Mouse (Mus musculus): ENCODE data around the gene Stum. TPM values are rescaled to one million over a fixed set of nuclear protein-coding genes. Genes with fewer than 3 reads are reported as not detected.

The Stum gene
- total and polyA plus RNA-seq, 3 experiments = 2.0 to 3.7 (median 2.8) TPM

DNA sequence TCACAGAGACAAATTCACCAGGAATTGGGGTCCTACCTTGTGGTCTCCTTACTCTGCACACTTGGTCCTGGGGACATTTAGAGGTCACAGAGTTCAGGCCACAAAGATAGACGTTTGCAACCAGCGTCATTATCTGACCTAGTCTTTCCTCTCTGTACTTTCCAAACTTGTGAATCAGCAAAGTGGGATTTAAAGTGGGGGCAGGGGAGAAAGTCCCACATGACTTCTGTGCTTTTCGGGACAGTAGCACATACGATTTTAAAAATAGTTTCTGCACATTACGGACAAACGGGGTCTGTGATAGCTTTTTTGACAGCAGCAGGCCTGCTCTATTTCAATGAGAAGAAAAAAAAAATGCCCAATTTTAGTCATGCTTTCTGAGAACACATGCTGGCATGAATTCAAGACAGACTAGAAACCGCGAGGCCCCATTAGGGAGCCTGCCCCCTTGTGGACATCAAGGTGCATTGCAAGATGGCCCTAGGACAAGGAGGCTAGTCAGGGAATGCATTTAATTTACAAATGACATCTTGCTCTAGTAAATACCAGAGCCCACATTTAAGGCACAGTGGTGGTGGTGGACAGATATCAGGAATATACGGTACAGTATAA, 55.1 kb downstream of the Stum start:
- H3K4me1 ChIP-seq (ENCODE audit: control insufficient read depth, insufficient read depth, low read length) = peaks cover 6% of the 10 kb centered on the region
- H3K4me3 ChIP-seq = no peak overlapping the region
- no peaks in the 10 kb centered on the region; the same call in 1 of the 2 replicates for H3K36me3 ChIP-seq (ENCODE audit: control insufficient read depth, insufficient read depth, low read length)
- peak overlapping the region; percentile 40; the same call in 1 of the 2 replicates for H3K27ac ChIP-seq
- peak; percentile 69 to 71 for DNase-seq
- intact Hi-C loops (cut with DNase I) = loop anchor here (1.0 to 10.0 kb wide), 2 partner anchors 160 to 573 kb away; no protein-coding TSS in a partner anchor
- no peak overlapping the region for H3K9ac ChIP-seq (ENCODE audit: low read depth, low read length)
- 4% methylated on average over 9 of the region's 9 CpGs for WGBS
- H3K79me2 ChIP-seq (replicated peaks; ENCODE audit: control insufficient read depth, insufficient read depth, low read length) = no peaks in the 10 kb centered on the region
- TF ChIP-seq EP300 (IDR thresholded peaks at IDR 0.05; ENCODE audit: insufficient read depth, low read depth, low read length) (peak; percentile 83), CTCF (IDR thresholded peaks at IDR 0.05) (0 out of 2 replicates have a peak, but pooled peaks have one; percentile 99), POLR2A (IDR thresholded peaks at IDR 0.05; ENCODE audit: insufficient read depth, low read depth, low read length) (no peak)
- no peaks in the 10 kb centered on the region for H3K27me3 ChIP-seq (ENCODE audit: control insufficient read depth, insufficient read depth, low read length)

DNA sequence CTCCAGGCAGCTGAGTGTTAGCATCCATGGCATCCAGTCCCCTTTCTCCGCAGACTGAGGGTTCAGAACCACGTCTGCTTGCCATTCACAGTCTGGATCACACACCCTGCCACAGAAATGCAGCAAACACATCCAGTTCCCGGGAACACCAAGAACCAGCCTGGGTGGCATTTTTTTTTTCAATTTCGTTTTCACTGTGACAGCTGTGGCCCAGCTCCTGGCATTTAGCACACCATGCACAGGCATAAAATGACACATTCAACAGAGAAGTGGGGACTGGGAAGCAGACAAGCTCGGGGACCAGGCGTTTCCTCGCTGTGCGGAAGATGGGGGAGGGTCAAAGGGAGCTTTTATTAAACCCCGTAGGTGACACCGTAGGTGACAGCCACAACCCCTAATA, 55.6 kb downstream of the Stum start:
- H3K9ac ChIP-seq (ENCODE audit: low read depth, low read length) = peak overlapping the region; percentile 15; the same call in 1 of the 2 replicates
- DNase-seq = no peak
- H3K4me3 ChIP-seq = no peak overlapping the region
- 41% methylated on average over 10 of the region's 10 CpGs for WGBS
- no peak for TF ChIP-seq CTCF (IDR thresholded peaks at IDR 0.05)
- no peak for TF ChIP-seq EP300 (IDR thresholded peaks at IDR 0.05; ENCODE audit: insufficient read depth, low read depth, low read length)
- TF ChIP-seq POLR2A (IDR thresholded peaks at IDR 0.05; ENCODE audit: insufficient read depth, low read depth, low read length) = no peak
- H3K36me3 ChIP-seq (ENCODE audit: control insufficient read depth, insufficient read depth, low read length) = peaks cover 4% of the 10 kb centered on the region
- peaks cover 9% of the 10 kb centered on the region for H3K4me1 ChIP-seq (ENCODE audit: control insufficient read depth, insufficient read depth, low read length)
- H3K27me3 ChIP-seq (ENCODE audit: control insufficient read depth, insufficient read depth, low read length) = no peaks in the 10 kb centered on the region
- intact Hi-C loops (cut with DNase I) = loop anchor here (1.0 to 10.0 kb wide), 2 partner anchors 159 to 573 kb away; no protein-coding TSS in a partner anchor
- H3K79me2 ChIP-seq (replicated peaks; ENCODE audit: control insufficient read depth, insufficient read depth, low read length) = no peaks in the 10 kb centered on the region
- peak overlapping the region; percentile 40 for H3K27ac ChIP-seq

GRCm38 (mm10) chr1:180426405-180426804, 56.9 kb downstream of the Stum start:
- Histone ChIP-seq H3K27me3 (ENCODE audit: control insufficient read depth, insufficient read depth, low read length) (no peaks in the 10 kb centered on the region), H3K4me1 (ENCODE audit: control insufficient read depth, insufficient read depth, low read length) (peaks cover 19% of the 10 kb centered on the region), H3K79me2 (replicated peaks; ENCODE audit: control insufficient read depth, insufficient read depth, low read length) (no peaks in the 10 kb centered on the region), H3K36me3 (ENCODE audit: control insufficient read depth, insufficient read depth, low read length) (peaks cover 7% of the 10 kb centered on the region), H3K27ac (no peak overlapping the region), H3K9ac (ENCODE audit: low read depth, low read length) (no peak overlapping the region), H3K4me3 (no peak overlapping the region)
- intact Hi-C loops (cut with DNase I) = loop anchor here (10.0 kb wide), 1 partner anchor 572 kb away; no protein-coding TSS in a partner anchor
- TF ChIP-seq CTCF (IDR thresholded peaks at IDR 0.05) = no peak
- TF ChIP-seq EP300 (IDR thresholded peaks at IDR 0.05; ENCODE audit: insufficient read depth, low read depth, low read length) = no peak
- no peak for TF ChIP-seq POLR2A (IDR thresholded peaks at IDR 0.05; ENCODE audit: insufficient read depth, low read depth, low read length)
- DNase-seq = no peak
- 86% methylated on average over 6 of the region's 6 CpGs for WGBS

DNA sequence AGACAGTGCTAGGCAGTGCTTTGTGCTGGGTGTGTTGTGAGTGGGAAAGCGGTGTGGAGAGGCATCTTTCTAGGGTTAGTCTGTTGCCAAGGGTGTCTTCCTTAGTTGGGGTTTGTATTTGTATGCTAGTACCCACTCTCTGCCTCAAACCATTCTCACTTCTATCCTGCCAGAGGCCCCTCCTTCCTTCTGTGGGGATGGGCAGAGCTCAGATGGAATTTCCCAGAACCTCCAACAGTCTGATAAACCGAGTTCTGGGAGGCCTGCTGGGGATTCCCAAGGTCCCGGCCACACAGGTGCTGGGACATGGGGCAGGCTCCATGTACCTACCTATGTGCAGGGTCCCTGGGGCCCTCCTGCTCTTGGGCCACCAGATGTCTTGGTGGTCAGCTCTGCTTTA, 59.4 kb downstream of the Stum start:
- H3K4me3 ChIP-seq = no peak overlapping the region
- no peak for TF ChIP-seq EP300 (IDR thresholded peaks at IDR 0.05; ENCODE audit: insufficient read depth, low read depth, low read length)
- TF ChIP-seq POLR2A (IDR thresholded peaks at IDR 0.05; ENCODE audit: insufficient read depth, low read depth, low read length) = no peak
- no peak for TF ChIP-seq CTCF (IDR thresholded peaks at IDR 0.05)
- H3K9ac ChIP-seq (ENCODE audit: low read depth, low read length) = no peak overlapping the region
- 54% methylated on average over 3 of the region's 3 CpGs for WGBS
- intact Hi-C loops (cut with DNase I) = loop anchor here (2.0 to 10.0 kb wide), 3 partner anchors 37 to 569 kb away; partner anchors contain the start of gene Itpkb
- no peaks in the 10 kb centered on the region for H3K27me3 ChIP-seq (ENCODE audit: control insufficient read depth, insufficient read depth, low read length)
- H3K79me2 ChIP-seq (replicated peaks; ENCODE audit: control insufficient read depth, insufficient read depth, low read length) = no peaks in the 10 kb centered on the region
- H3K27ac ChIP-seq = peak overlapping the region; percentile 17; the same call in 1 of the 2 replicates
- H3K36me3 ChIP-seq (ENCODE audit: control insufficient read depth, insufficient read depth, low read length) = peaks cover 7% of the 10 kb centered on the region
- peaks cover 18% of the 10 kb centered on the region for H3K4me1 ChIP-seq (ENCODE audit: control insufficient read depth, insufficient read depth, low read length)
- DNase-seq = no peak

DNA sequence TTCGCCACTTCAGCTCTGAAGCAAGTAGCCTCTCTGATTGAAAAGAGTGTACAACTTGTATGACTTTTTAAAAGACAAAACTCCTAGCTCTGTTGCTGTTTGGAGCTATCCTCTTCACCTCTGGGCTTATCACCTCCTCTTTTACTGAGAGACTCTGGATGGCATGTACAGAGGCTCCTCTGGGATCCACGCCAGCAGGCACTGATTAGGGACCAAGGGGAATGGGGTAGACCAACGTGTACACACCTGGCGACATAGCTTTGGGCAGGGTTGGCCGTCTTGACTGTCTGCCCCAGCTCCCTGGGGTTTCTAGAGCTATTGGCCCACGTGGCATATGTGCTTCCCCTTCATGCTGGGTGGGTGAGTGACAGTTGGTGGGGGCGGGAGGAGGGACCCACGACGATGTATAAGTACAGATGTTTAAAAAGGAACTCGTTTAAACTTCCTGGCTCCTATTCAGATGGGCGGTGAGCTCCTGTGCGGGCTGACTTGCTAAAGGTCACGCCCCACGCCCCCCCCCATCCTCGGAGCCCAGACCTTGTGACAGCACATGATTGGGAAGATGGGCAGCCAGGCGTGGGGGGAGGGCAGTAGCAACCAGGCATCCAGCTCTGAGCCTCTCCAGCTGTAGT, 60.2 kb downstream of the Stum start:
- H3K27ac ChIP-seq = peak overlapping the region; percentile 85
- no peaks in the 10 kb centered on the region for H3K27me3 ChIP-seq (ENCODE audit: control insufficient read depth, insufficient read depth, low read length)
- H3K79me2 ChIP-seq (replicated peaks; ENCODE audit: control insufficient read depth, insufficient read depth, low read length) = no peaks in the 10 kb centered on the region
- TF ChIP-seq CTCF (IDR thresholded peaks at IDR 0.05) (no peak), POLR2A (IDR thresholded peaks at IDR 0.05; ENCODE audit: insufficient read depth, low read depth, low read length) (no peak), EP300 (IDR thresholded peaks at IDR 0.05; ENCODE audit: insufficient read depth, low read depth, low read length) (no peak)
- intact Hi-C loops (cut with DNase I) = loop anchor here (2.0 to 10.0 kb wide), 3 partner anchors 36 to 568 kb away; partner anchors contain the start of gene Itpkb
- peak; percentile 37 to 49 for DNase-seq
- no peak overlapping the region for H3K9ac ChIP-seq (ENCODE audit: low read depth, low read length)
- WGBS = 31% methylated on average over 16 of the region's 16 CpGs
- no peak overlapping the region for H3K4me3 ChIP-seq
- peaks cover 7% of the 10 kb centered on the region for H3K36me3 ChIP-seq (ENCODE audit: control insufficient read depth, insufficient read depth, low read length)
- H3K4me1 ChIP-seq (ENCODE audit: control insufficient read depth, insufficient read depth, low read length) = peaks cover 17% of the 10 kb centered on the region

Data from heart, adult 2 months (tissue).